Mouse (Mus musculus) urinary bladder, postnatal 14 days (tissue): ENCODE measurements around the gene Anp32a.

Source experiments
- DNase-seq: peaks from one replicate; pipeline ENCODE4 v3.0.0; 2021; ENCODE audit warnings: low spot score

The Anp32a gene

DNA sequence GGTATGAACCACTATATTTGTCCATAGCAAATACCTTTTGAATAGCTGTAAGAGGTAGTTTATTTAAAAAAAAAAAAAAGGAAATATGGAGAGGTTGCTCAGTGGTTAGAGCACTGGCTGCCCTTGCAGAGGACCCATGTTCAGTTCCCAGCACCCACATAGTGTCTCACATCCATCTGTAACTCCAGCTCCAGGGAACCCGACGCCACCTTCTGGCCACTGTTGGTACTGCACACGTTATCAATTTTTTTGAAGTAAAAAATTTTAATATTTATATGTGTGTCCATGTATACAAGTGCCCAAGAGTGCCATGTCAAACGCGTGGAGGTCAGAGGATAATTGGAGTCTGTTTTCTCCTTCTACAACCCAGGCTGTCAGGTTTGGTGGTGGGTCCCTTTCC, 77.6 kb downstream of the Anp32a start:
- DNase-seq, result no peak

DNA sequence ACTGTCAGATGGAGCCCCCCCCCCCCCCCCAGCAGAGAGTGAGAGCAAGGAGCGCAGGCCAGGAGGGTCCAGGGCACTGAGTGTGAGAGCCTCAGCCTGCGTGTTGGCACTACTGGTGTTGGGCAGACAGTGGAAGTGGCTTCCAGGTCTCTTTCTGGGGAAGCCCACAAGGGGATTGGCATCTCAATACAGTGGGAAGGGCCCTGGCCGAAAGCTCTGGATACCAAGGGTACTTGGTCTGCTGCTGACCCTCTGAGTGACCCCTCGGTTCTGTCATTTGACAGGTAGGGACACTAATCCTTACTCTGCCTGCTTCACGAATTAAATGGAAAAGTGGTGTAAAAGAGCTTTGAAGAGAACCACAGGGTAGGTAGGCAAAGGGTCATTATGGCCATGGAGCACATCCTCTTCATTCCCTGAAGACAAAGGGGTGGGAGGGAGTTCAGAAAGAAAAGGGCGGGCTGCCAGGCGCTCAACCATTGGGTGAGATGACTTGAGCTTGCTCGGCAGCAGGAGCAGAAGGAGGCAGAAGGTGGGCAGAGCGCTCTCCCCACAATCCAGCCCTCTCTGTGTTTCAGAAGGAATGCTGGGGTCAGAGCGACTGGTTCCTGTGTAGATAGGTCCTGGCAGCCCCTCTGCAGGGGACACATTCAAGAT, 79.3 kb downstream of the Anp32a start:
- DNase-seq, result peak; percentile 43

DNA sequence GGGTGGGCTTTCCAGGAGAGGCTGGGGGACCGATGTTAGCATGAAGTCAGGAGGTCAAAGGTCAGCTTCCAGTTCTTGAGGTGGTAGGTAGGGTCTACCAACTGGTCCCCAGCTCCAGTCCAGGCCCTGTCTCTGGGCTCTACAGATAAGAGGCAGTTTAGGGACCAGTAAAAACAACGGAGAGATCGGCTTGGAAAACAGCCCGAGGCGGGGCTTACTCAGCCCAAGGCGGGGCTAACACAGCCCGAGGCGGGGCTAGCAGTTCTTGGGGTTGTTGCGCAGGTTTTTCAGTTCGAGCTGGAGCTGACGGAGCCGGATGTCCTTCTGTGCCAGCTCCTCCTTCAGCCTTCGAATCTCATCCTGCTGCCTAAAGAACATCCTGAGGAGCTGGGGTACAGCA, 79.9 kb downstream of the Anp32a start:
- DNase-seq, result peak; percentile 92

DNA sequence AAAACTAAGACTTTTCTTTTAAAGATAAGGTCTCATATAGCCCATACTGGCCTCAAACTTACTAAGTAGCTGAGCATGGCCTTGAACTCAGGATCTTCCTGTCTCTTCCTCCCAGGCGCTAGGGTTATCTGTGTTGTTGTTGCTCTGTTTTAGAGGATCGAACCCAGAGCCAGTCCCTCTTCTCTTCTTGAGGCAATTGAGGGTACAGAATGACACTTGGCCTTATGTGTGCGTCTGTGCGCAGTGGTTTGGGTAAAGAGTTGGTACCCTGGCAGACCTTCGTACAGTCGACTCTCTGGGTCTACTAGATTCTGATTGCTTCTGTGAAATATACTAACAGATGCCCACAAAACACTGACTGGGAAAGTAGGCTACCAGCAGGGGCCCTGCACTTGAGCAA, 80.8 kb downstream of the Anp32a start:
- DNase-seq, result no peak

DNA sequence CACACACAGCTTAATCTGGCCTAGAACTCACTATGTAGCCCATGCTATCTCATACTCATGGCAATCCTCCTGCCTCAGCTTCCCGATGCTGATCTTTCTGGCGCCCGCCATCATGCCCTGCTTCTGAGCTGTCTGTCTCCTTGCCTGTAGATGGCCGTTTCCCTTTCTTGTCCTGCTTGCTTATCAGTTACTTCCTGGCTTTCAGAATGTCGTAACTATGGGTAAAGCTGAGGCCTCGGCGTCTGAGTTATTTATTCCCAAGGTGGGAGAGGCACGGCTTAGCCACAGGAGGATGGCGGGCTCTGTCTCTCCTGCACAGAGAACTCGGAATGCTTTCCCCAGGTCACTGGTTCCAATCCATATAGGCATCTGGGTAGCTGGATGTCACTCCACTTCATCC, 81.8 kb downstream of the Anp32a start:
- no peak for DNase-seq

DNA sequence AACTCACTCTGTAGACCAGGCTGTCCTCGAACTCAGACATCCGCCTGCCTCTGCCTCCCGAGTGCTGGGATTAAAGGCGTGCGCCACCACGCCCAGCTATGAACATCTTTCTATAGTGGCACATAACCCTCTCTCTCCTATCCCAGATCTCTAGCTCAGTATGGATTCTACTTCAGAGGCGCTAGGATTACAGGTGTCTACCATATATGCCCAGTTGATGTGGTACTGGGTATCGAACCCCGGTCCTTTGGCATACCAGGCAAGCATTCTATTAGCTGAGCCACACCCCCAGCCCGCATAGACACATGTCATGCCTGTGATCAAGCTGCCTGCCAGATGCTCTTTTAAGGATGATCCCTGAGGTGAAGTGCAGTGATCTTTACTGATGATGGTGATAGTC, 82.8 kb downstream of the Anp32a start:
- no peak for DNase-seq

DNA sequence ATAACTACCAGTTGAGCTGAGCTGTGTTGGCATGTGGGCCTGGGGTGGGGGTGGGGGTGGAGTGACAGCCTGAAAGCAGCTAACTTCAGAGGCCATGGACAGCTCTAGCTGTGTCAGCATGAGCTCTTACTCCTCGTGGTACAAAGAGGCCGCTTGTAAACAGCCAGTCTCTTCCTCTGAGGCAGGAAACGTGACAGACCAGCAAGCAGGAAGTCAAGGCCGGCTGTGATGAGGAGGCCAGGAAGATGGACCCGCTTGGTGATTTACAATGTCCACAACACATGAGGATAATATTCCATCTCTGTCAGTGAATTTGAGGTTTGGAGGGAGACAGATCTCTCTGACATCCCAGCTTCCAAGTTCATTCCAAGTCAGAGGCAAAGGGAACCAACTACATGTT, 84.2 kb downstream of the Anp32a start:
- no peak for DNase-seq

DNA sequence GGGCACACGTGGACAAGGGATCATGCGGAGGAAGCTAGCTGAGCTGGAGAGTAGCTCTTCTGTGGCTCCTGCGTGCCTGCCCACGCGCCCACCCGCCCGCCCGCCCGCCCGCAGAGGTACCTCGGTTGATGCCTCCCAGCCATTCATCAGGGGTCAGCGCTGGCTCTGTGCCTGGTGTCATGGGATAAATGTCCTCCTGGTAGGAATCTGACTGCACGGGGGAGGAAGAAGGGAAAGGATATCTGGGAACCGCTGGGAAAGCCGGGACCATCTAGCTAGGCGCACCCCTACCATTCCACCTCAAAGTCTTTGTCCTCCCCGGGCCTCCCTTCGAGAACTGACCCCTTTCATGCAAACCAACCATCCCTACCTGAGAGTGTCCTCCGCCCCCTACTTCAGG, 84.9 kb downstream of the Anp32a start:
- DNase-seq, result no peak

DNA sequence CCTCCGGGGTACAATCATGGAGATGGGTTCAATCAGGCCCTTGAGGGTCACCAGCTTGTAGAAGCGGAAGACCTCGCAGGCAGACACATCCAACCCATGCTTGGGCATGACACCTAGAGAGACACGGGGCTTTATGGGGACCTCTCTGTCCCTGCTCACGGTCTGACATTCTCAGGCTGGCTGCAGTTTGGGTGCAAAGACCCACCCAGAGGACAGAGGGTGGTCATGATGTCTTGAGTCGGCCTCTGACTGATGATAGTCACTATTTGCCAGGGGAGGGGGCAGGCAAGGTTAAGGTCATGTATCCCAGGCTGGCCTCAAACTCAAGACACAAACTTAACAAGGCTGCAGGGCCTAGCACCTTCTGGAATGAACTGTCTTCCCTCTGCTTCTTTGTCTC, 85.4 kb downstream of the Anp32a start:
- no peak for DNase-seq

DNA sequence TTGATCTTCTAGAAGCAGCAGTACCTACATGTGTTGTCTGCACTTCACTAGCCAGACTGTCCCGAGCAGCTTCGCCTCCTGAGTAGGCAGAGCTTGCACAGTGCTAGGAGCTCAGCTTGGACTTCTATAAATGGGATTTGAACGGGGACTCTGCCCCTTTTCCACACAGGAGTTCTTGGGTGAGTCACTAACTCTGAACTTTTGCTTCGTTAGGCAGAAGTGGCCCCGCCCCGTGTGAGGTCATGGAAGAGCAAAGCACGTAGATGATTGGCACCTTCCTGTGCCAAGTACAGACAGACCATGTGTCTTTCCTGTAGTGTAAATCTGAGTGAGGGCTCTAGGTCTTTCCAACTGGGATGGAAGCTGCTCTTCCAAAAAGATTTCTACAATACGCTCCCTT, 85.9 kb downstream of the Anp32a start:
- peak; percentile 62 for DNase-seq
